Mouse (Mus musculus) forebrain, postnatal 0 days (tissue): Measurements from ENCODE around the gene Zfp365. TPM values are rescaled to one million over a fixed set of nuclear protein-coding genes. Genes with fewer than 3 reads are reported as not detected.
A peak's percentile ranks its signal among the peaks of the same experiment; 100 is the strongest.

Experiments
- ATAC-seq: fragments of 200-750 bp; cut with Nextera tagmentation; 2 replicates; pipeline ENCODE4 v1.8.0; 2017; ENCODE audit warnings: mild to moderate bottlenecking, moderate library complexity
- DNase-seq: peaks from one replicate; pipeline ENCODE4 v3.0.0-alpha.2; 2015
- H3K27ac ChIP-seq: fragments of 300-500 bp; sonication (generic); 2 replicates; pipeline ENCODE4 v1.5.1; 2014; ENCODE audit warnings: low read depth, mild to moderate bottlenecking, antibody characterized with exemption, low read length, moderate library complexity, mixed read lengths
- H3K27me3 ChIP-seq: fragments of 300-500 bp; sonication (generic); 2 replicates; pipeline ENCODE4 v1.6.1; 2014; ENCODE audit warnings: mild to moderate bottlenecking, low read length, mixed read lengths; ENCODE audit not compliant: insufficient read depth
- H3K36me3 ChIP-seq: fragments of 300-500 bp; sonication (generic); 2 replicates; pipeline ENCODE4 v1.6.1; 2014; ENCODE audit warnings: mild to moderate bottlenecking, moderate library complexity; ENCODE audit not compliant: insufficient read depth
- H3K4me1 ChIP-seq: fragments of 300-500 bp; sonication (generic); 2 replicates; pipeline ENCODE4 v1.6.1; 2014; ENCODE audit warnings: antibody characterized with exemption; ENCODE audit not compliant: insufficient read depth
- H3K4me2 ChIP-seq: fragments of 300-500 bp; sonication (generic); 2 replicates; pipeline ENCODE4 v1.6.1; 2014; ENCODE audit warnings: low read depth, mild to moderate bottlenecking, moderate library complexity
- H3K4me3 ChIP-seq: fragments of 300-500 bp; sonication (generic); 2 replicates; pipeline ENCODE4 v1.5.1; 2014; ENCODE audit warnings: low read depth, low read length, mixed read lengths
- H3K9ac ChIP-seq: fragments of 300-500 bp; sonication (generic); 2 replicates; pipeline ENCODE4 v1.6.1; 2014; ENCODE audit warnings: mild to moderate bottlenecking
- H3K9me3 ChIP-seq: fragments of 300-500 bp; sonication (generic); 2 replicates; pipeline ENCODE4 v1.6.1; 2016; ENCODE audit warnings: low read length
- CTCF ChIP-seq: sonication (generic); IDR thresholded peaks from 2 replicates; pipeline ENCODE4 v1.5.1; 2016; ENCODE audit warnings: antibody characterized with exemption, control low read depth, low read depth
- WGBS: fragments of 180-500 bp; shearing (Covaris S2); extraction: QIAGEN DNeasy Blood & Tissue Kit; methylation state at CpG from one replicate; pipeline ENCODE4 v1.1.7; 2014; 5-methylcytosine and 5-hydroxymethylcytosine counted together
- polyA plus RNA-seq: library from polyadenylated mRNA; unstranded; fragments of >200 nt; fragmentation: Nextera tagmentation; extraction: Ambion mirVana; gene quantifications from 2 replicates; pipeline ENCODE4 v1.2.1, GENCODE M21; 2015
- total RNA-seq: library from RNA; depleted of rRNA; stranded (reverse); fragments of >200 nt; gene quantifications from 2 replicates; pipeline ENCODE4 v1.2.3, GENCODE M21; 2014

Zfp365 gene
- total and polyA plus RNA-seq, 2 experiments from 2014 or later = 8.4 to 21.8 TPM

DNA sequence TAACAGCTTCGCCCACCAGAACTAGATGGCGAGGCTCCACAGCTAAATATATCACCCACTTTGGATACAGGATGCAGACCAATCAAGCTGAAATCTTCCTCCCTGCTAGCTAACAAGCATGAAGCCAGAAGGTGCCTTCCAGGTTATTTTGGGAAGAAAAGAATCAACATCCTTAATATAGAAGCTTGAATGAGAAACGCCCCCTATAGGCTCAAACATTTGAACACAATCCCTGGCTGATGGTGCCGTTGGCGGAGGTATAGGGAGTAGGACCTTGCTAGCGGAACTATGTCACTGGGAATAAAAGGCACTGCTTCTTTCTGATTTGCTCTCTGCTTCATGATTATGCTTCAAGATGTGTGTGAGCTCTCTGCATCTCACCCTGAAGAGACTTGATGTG lies 9.3 kb upstream of the Zfp365 start:
- TF ChIP-seq CTCF = no peak
- no peak overlapping the region for H3K4me3 ChIP-seq
- ATAC-seq (no peak), DNase-seq (no peak)
- no peak overlapping the region for H3K27ac ChIP-seq
- no peaks in the 10 kb centered on the region for H3K9me3 ChIP-seq
- no peaks in the 10 kb centered on the region for H3K36me3 ChIP-seq
- H3K4me1 ChIP-seq = peaks cover 7% of the 10 kb centered on the region; the same call in 1 of the 2 replicates
- 85% methylated on average over 6 of the region's 6 CpGs for WGBS
- no peak overlapping the region for H3K4me2 ChIP-seq
- no peak overlapping the region for H3K9ac ChIP-seq
- no peaks in the 10 kb centered on the region for H3K27me3 ChIP-seq

- no peak for DNase-seq
- Histone ChIP-seq H3K4me3 (no peak overlapping the region), H3K9ac (no peak overlapping the region), H3K27ac (no peak overlapping the region), H3K4me2 (no peak overlapping the region), H3K4me1 (peaks cover 7% of the 10 kb centered on the region; the same call in 1 of the 2 replicates), H3K27me3 (no peaks in the 10 kb centered on the region), H3K36me3 (no peaks in the 10 kb centered on the region), H3K9me3 (no peaks in the 10 kb centered on the region)
- no peak for TF ChIP-seq CTCF
- 92% methylated on average over 4 of the region's 4 CpGs for WGBS
- ATAC-seq = no peak
These were observed 7.2 kb upstream of the Zfp365 start for GRCm38 (mm10) chr10:67919706-67920105.

DNA sequence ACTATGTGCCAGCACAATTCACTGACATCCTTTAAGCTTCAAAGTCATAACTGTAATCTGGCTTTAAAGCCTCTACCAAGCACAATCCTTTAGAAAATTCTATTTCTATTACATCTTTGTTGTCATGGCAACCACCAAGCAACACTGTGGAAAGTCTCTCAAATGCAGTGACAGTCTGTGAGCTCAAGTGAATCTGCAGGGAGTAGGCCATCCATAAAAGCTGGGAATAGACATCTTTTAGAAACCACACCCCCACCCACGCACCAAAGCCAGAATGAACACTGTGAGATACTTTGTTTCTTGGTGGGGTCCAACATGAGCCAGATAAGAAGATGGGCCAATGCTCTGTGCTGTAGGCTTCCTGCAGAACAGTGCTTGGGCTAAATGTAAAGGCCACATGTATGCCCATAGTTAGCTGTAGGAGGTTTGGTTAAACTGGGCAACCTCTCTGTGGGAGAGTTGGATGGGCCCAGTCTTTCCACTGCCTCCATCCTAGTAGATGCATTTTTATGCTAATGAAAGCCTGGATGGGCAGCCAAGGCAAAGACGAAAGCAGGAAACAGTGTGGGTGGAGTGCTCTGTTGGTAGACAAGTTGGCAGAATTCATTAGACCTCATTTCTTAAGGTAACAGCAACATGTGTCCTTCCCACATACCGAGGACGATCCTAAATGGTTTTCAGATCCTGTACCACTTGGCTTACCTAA lies 5.9 kb upstream of the Zfp365 start:
- peak; percentile 85 for DNase-seq
- 57% methylated on average over 4 of the region's 4 CpGs for WGBS

DNA sequence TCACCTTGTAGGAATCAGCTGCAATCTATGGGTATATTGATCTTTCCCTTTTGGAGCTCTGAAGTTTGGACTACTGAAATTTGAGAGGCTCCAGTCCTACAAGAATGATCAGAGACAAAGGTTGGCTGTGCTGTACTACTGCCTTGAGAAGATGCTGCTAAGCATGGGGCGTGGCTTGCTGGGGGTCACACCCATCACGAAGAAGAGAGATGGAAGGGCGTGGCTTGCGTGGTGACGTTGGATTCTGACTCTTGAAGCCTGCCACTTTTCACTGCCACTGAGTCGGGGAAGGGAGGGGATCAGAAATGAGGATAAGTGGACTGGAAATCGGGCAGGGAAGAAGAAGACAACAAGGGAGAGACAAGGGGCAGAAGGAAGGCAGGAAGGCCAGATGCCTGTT lies 4.9 kb upstream of the Zfp365 start:
- ATAC-seq = no peak
- Histone ChIP-seq H3K4me1 (peaks cover 7% of the 10 kb centered on the region; the same call in 1 of the 2 replicates), H3K27ac (0 out of 2 replicates have a peak overlapping the region, but pooled peaks have one; percentile 59), H3K9me3 (no peaks in the 10 kb centered on the region), H3K36me3 (no peaks in the 10 kb centered on the region), H3K4me3 (no peak overlapping the region), H3K27me3 (no peaks in the 10 kb centered on the region), H3K9ac (no peak overlapping the region), H3K4me2 (no peak overlapping the region)
- no peak for DNase-seq
- TF ChIP-seq CTCF = no peak
- 67% methylated on average over 7 of the region's 7 CpGs for WGBS

More for the DNA sequence above, 5.9 kb upstream of the Zfp365 start:
- TF ChIP-seq CTCF = no peak
- ATAC-seq = peak; percentile 94
- Histone ChIP-seq H3K36me3 (no peaks in the 10 kb centered on the region), H3K4me1 (peaks cover 7% of the 10 kb centered on the region; the same call in 1 of the 2 replicates), H3K27ac (peak overlapping the region; percentile 86), H3K4me2 (no peak overlapping the region), H3K9me3 (no peaks in the 10 kb centered on the region), H3K9ac (no peak overlapping the region), H3K4me3 (no peak overlapping the region), H3K27me3 (no peaks in the 10 kb centered on the region)

DNA sequence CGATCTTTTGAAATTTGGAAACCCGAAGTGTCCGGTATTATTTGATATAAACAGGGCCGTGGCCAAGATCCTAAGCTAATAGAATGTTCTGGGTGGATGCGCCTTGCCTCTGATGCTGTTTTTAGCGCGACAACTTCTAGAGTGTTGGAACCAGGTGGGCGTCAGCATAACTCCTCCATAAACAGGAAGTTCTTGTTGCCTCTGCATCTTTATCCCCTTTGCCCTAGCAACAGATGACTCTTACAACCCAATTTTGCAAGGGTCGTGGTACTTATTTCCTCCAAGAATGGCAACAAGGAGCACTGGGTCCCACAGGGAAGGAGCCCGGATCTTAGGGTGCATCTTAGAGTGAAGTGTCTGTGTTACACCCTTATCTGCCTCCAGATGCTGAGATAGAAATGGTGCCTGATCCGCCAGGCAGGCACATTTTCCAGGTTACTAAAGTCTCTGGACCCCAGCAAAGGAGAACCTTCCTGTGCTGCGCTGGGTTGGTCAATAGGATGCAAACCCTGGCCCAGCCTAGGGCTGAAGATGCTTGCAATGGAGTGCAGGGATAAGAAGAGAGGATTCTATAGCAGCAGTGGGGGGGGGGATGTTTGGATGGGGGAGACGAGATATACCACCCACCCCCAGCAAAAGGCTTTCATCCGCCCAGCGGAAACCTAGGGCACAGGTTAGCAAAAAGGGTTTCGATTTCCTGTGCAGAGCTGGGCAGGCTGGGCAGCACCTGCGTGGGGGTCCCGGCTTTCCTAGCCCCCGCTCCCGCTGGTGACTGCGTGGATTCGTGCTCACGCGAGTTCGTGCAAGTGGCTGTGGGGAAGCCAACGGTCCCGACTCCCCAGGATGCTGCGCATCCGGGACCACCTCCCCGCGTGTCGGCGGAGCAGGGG lies 770 bp downstream of the Zfp365 start:
- no peaks in the 10 kb centered on the region for H3K36me3 ChIP-seq
- TF ChIP-seq CTCF = no peak
- WGBS = 20% methylated on average over 33 of the region's 33 CpGs
- no peaks in the 10 kb centered on the region for H3K4me1 ChIP-seq
- ATAC-seq = peak; percentile 42
- peak overlapping the region; percentile 80 for H3K9ac ChIP-seq
- H3K4me2 ChIP-seq = peak overlapping the region; percentile 88
- H3K4me3 ChIP-seq = peak overlapping the region; percentile 70
- peak; percentile 36 for DNase-seq
- no peaks in the 10 kb centered on the region for H3K27me3 ChIP-seq
- no peaks in the 10 kb centered on the region for H3K9me3 ChIP-seq
- H3K27ac ChIP-seq = peak overlapping the region; percentile 82

DNA sequence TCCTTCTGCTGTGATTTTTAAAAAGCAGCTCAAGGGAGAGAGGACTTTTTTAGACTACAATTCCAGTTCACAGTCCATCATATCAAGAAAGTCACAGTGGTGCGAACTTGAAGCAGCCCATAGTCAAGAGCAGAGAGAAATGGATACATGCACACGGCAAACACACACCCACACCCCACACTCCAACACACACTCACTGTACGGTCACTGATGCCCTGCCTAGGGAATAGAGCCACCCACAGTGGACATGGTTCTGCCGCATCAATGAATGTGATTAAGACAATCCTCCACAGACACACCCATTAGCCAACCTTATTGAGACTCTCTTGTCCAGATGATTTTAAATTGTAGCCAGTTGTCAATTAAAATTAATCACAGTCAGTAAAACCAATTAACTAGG lies 4.5 kb downstream of the Zfp365 start:
- no peak for TF ChIP-seq CTCF
- Histone ChIP-seq H3K4me1 (0 out of 2 replicates have a peak, but pooled peaks cover 3% of the 10 kb centered on the region), H3K27me3 (no peaks in the 10 kb centered on the region), H3K4me2 (no peak overlapping the region), H3K4me3 (no peak overlapping the region), H3K36me3 (no peaks in the 10 kb centered on the region), H3K9ac (no peak overlapping the region), H3K9me3 (no peaks in the 10 kb centered on the region), H3K27ac (no peak overlapping the region)
- no peak for DNase-seq
- no peak for ATAC-seq
- 89% methylated on average over 4 of the region's 4 CpGs for WGBS

- 92% methylated on average over 2 of the region's 2 CpGs for WGBS
- Histone ChIP-seq H3K9me3 (no peaks in the 10 kb centered on the region), H3K27me3 (no peaks in the 10 kb centered on the region), H3K4me3 (no peak overlapping the region), H3K36me3 (no peaks in the 10 kb centered on the region), H3K4me1 (0 out of 2 replicates have a peak, but pooled peaks cover 3% of the 10 kb centered on the region), H3K27ac (no peak overlapping the region), H3K9ac (no peak overlapping the region), H3K4me2 (no peak overlapping the region)
- ATAC-seq (no peak), DNase-seq (no peak)
- TF ChIP-seq CTCF = no peak
These were observed 5.5 kb downstream of the Zfp365 start for GRCm38 (mm10) chr10:67906926-67907325.
